Mouse (Mus musculus) left cerebral cortex, postnatal 25 days (tissue): ENCODE results near the gene Gm17387. TPM values are rescaled to one million over a fixed set of nuclear protein-coding genes. Genes with fewer than 3 reads are reported as not detected.

Experiments
- DNase-seq, 2 experiments: peaks; one replicate each; pipeline ENCODE4 v3.0.0; 2022; ENCODE audit warnings: low spot score in 2 of 2, mixed read lengths in 1 of 2
- intact Hi-C: fragments of 180-260 bp; cut with DNase I; formaldehyde crosslinking; loops from one replicate; pipeline ENCODE4 v1.15.1; 2025
- total RNA-seq, 2 experiments: library from RNA; stranded (reverse); gene quantifications; 2 replicates each; pipeline ENCODE4 v1.2.3; 2021

Gene Gm17387
- total RNA-seq = not detected

- intact Hi-C loops = no loop called here
- DNase-seq = no peak
Measured at GRCm38 (mm10) chr7:141028831-141029230, at the start of gene Gm17387. Gene Gm17387 (plus strand): TSS chr7:141029131.

GRCm38 (mm10) chr7:140981704-140982103 is 47.2 kb upstream of the Gm17387 start:
- intact Hi-C loops = no loop called here
- no peak for DNase-seq

- no peak for DNase-seq
- intact Hi-C loops = no loop called here
Measured at GRCm38 (mm10) chr7:140982971-140983370, 46.0 kb upstream of the Gm17387 start.

GRCm38 (mm10) chr7:140987182-140988138 is 41.5 kb upstream of the Gm17387 start:
- intact Hi-C loops = no loop called here
- DNase-seq = peak in 1 of 2 experiments; percentile 87

- DNase-seq = no peak
- intact Hi-C loops = no loop called here
Measured at GRCm38 (mm10) chr7:140989022-140989421, 39.9 kb upstream of the Gm17387 start.

GRCm38 (mm10) chr7:140990185-140990584 is 38.7 kb upstream of the Gm17387 start:
- intact Hi-C loops = no loop called here
- no peak for DNase-seq

- intact Hi-C loops = no loop called here
- DNase-seq = no peak
Measured at GRCm38 (mm10) chr7:140990622-140991021, 38.3 kb upstream of the Gm17387 start.

- intact Hi-C loops = no loop called here
- no peak for DNase-seq
Measured at GRCm38 (mm10) chr7:140991117-140991689, 37.7 kb upstream of the Gm17387 start.

- no peak for DNase-seq
- intact Hi-C loops = no loop called here
Measured at GRCm38 (mm10) chr7:140997817-140998216, 31.1 kb upstream of the Gm17387 start.

GRCm38 (mm10) chr7:140998853-140999700 is 29.9 kb upstream of the Gm17387 start:
- no peak for DNase-seq
- intact Hi-C loops = no loop called here

GRCm38 (mm10) chr7:141000881-141001708 is 27.8 kb upstream of the Gm17387 start:
- intact Hi-C loops = no loop called here
- DNase-seq = no peak

- intact Hi-C loops = no loop called here
- no peak for DNase-seq
Measured at GRCm38 (mm10) chr7:141003248-141004010, 25.5 kb upstream of the Gm17387 start.

- no peak for DNase-seq
- intact Hi-C loops = loop anchor here (5.0 kb wide), 2 partner anchors 49 to 89 kb away; partner anchors contain the start of genes Gm45717 and Ifitm2
Measured at GRCm38 (mm10) chr7:141006446-141006845, 22.5 kb upstream of the Gm17387 start.

- peak in 1 of 2 experiments; percentile 31 for DNase-seq
- intact Hi-C loops = loop anchor here (5.0 kb wide), 2 partner anchors 50 to 90 kb away; partner anchors contain the start of genes Gm45717 and Ifitm2
Measured at GRCm38 (mm10) chr7:141006914-141007313, 22.0 kb upstream of the Gm17387 start.

- intact Hi-C loops = loop anchor here (2.0 to 5.0 kb wide), 3 partner anchors 51 to 91 kb away; partner anchors contain the start of genes Gm45717, Ifitm2 and Pgghg
- no peak for DNase-seq
Measured at GRCm38 (mm10) chr7:141008312-141008761, 20.6 kb upstream of the Gm17387 start.

- intact Hi-C loops = loop anchor here (1.0 to 5.0 kb wide), 4 partner anchors 39 to 92 kb away; partner anchors contain the start of genes Gm45717, Ifitm2 and Pgghg
Measured at GRCm38 (mm10) chr7:141008938-141009660, 19.8 kb upstream of the Gm17387 start.

GRCm38 (mm10) chr7:141009665-141010064 is 19.3 kb upstream of the Gm17387 start:
- intact Hi-C loops = loop anchor here (1.0 to 5.0 kb wide), 4 partner anchors 39 to 92 kb away; partner anchors contain the start of genes Gm45717, Ifitm2 and Pgghg
- DNase-seq = no peak

More at GRCm38 (mm10) chr7:141008938-141009660, 19.8 kb upstream of the Gm17387 start:
- peak; percentile 32 to 35 for DNase-seq
